ENCODE assay signal across 22 mouse cellular contexts in genomic region chr2:152704256-152704605, GRCm38 (mm10). TPM values are rescaled to one million over a fixed set of nuclear protein-coding genes. Genes with fewer than 3 reads are reported as not detected.
DNase-seq lines count a peak whose midpoint lies in the region; ATAC-seq and TF ChIP-seq lines count a peak whose summit lies in the region.
"Had no signal": no experiment of that assay in that cellular context is flagged by ENCODE, and none has a peak within 500 bp of the region (broad histone marks: within the 10 kb centered on the region; RNA-seq: fewer than 3 reads in every experiment).

No protein-coding gene starts in this region.

- DNase-seq in hindbrain, embryonic 10.5 days (ENCODE audit: low spot score), result no peak
- DNase-seq in hindbrain, postnatal 0 days (ENCODE audit: low spot score), result no peak
- DNase-seq in cerebellum, adult 11 months, result peak; percentile 72
- DNase-seq in cerebellum, postnatal 14 days, result peak; percentile 86
- no peak for DNase-seq in limb, embryonic 11.5 days (ENCODE audit: low spot score)
- no peak for DNase-seq in adrenal gland, adult 8-10 months
- DNase-seq in spleen, adult 12 weeks (ENCODE audit: low spot score), result no peak
- DNase-seq: adrenal gland, postnatal 10 days; heart, postnatal 4 days; kidney, postnatal 14 days; liver, embryonic 13.5 days; retina, postnatal 1 day; thymus, adult 18-20 months had no signal

- no peak overlapping the region for H3K4me3 ChIP-seq in hindbrain, embryonic 10.5 days
- no peak overlapping the region for H3K4me3 ChIP-seq in hindbrain, postnatal 0 days (ENCODE audit: low read length)
- no peak overlapping the region for H3K4me3 ChIP-seq in limb, embryonic 11.5 days (ENCODE audit: low read depth, low read length)
- H3K4me3 ChIP-seq: forebrain, embryonic 13.5 days; liver, embryonic 13.5 days; lung, embryonic 15.5 days; midbrain, embryonic 13.5 days; myocyte had no signal

- H3K9me3 ChIP-seq in hindbrain, embryonic 10.5 days, result peaks cover 6% of the 10 kb centered on the region; the same call in 1 of the 2 replicates
- no peaks in the 10 kb centered on the region for H3K9me3 ChIP-seq in hindbrain, postnatal 0 days (ENCODE audit: low read length)
- H3K9me3 ChIP-seq in limb, embryonic 11.5 days (ENCODE audit: control insufficient read depth, low read length), result 0 out of 2 replicates have a peak, but pooled peaks cover 2% of the 10 kb centered on the region
- H3K9me3 ChIP-seq: forebrain, embryonic 13.5 days; liver, embryonic 13.5 days; lung, embryonic 15.5 days; midbrain, embryonic 13.5 days had no signal

- no peaks in the 10 kb centered on the region for H3K27me3 ChIP-seq in hindbrain, embryonic 10.5 days (ENCODE audit: insufficient read depth, poor library complexity, severe bottlenecking)
- H3K27me3 ChIP-seq in hindbrain, postnatal 0 days (ENCODE audit: insufficient read depth, low read length), result no peaks in the 10 kb centered on the region
- no peaks in the 10 kb centered on the region for H3K27me3 ChIP-seq in limb, embryonic 11.5 days (ENCODE audit: control insufficient read depth, insufficient read depth, low read length)
- H3K27me3 ChIP-seq: forebrain, embryonic 13.5 days; liver, embryonic 13.5 days; lung, embryonic 15.5 days; midbrain, embryonic 13.5 days had no signal

- H3K36me3 ChIP-seq in hindbrain, embryonic 10.5 days, result peaks cover 91% of the 10 kb centered on the region
- peaks cover 54% of the 10 kb centered on the region for H3K36me3 ChIP-seq in hindbrain, postnatal 0 days (ENCODE audit: insufficient read depth, low read length)
- peaks cover 46% of the 10 kb centered on the region for H3K36me3 ChIP-seq in limb, embryonic 11.5 days (ENCODE audit: control insufficient read depth, insufficient read depth, low read length)

- no peak overlapping the region for H3K4me2 ChIP-seq in hindbrain, postnatal 0 days (ENCODE audit: low read depth, low read length)
- no peak overlapping the region for H3K4me2 ChIP-seq in limb, embryonic 11.5 days (ENCODE audit: low read depth, severe bottlenecking)
- H3K4me2 ChIP-seq: forebrain, embryonic 13.5 days; heart, embryonic 11.5 days; liver, embryonic 13.5 days; lung, embryonic 15.5 days; midbrain, embryonic 13.5 days had no signal

- H3K4me1 ChIP-seq in hindbrain, embryonic 10.5 days (replicated peaks), result peaks cover 57% of the 10 kb centered on the region
- H3K4me1 ChIP-seq in hindbrain, postnatal 0 days (ENCODE audit: insufficient read depth, low read length), result peaks cover 14% of the 10 kb centered on the region; the same call in 1 of the 2 replicates
- H3K4me1 ChIP-seq in limb, embryonic 11.5 days (ENCODE audit: control insufficient read depth, insufficient read depth, low read length), result peaks cover 34% of the 10 kb centered on the region

- TF ChIP-seq CTCF in hindbrain, postnatal 0 days (IDR thresholded peaks at IDR 0.05; ENCODE audit: low read depth), result no peak

- no peak overlapping the region for H3K9ac ChIP-seq in hindbrain, postnatal 0 days (replicated peaks; ENCODE audit: low read length)
- no peak overlapping the region for H3K9ac ChIP-seq in limb, embryonic 11.5 days (ENCODE audit: low read length)
- H3K9ac ChIP-seq: liver, embryonic 13.5 days; lung, embryonic 15.5 days; midbrain, embryonic 13.5 days had no signal

- 84% methylated on average over 5 of the region's 5 CpGs for WGBS in hindbrain, embryonic 10.5 days
- WGBS in hindbrain, postnatal 0 days, result 75% methylated on average over 5 of the region's 5 CpGs
- WGBS in limb, embryonic 11.5 days, result 84% methylated on average over 5 of the region's 5 CpGs

- ATAC-seq in hindbrain, postnatal 0 days, result no peak
- no peak for ATAC-seq in limb, embryonic 11.5 days (ENCODE audit: insufficient number of reproducible peaks, low FRiP score, low TSS enrichment, low read depth)
- no peak for ATAC-seq in erythroblast, adult 5-6 weeks (replicated peaks; ENCODE audit: low FRiP score, poor library complexity, severe bottlenecking)
- ATAC-seq: forebrain, embryonic 13.5 days; intestine, embryonic 16.5 days; midbrain, embryonic 13.5 days had no signal

- H3K27ac ChIP-seq in hindbrain, embryonic 10.5 days, result peak overlapping the region; percentile 94
- no peak overlapping the region; the same call in 1 of the 2 replicates for H3K27ac ChIP-seq in hindbrain, postnatal 0 days
- H3K27ac ChIP-seq in limb, embryonic 11.5 days (replicated peaks; ENCODE audit: low read depth, low read length), result peak overlapping the region; percentile 98; the same call in 1 of the 2 replicates
- H3K27ac ChIP-seq: liver, embryonic 13.5 days; macrophage had no signal

RNA-seq across cellular contexts. Expression of gene Mcts2, which starts 17.4 kb away (rescaled TPM):
- 41.1 and 48.7 TPM in 2 replicates for polyA plus RNA-seq in hindbrain, embryonic 10.5 days (2016; fragmentation: Nextera tagmentation; extraction: Ambion mirVana)
- 9.0 and 14.0 TPM in 2 replicates for total RNA-seq in hindbrain, postnatal 0 days (2014; rRNA removed)
- polyA plus RNA-seq in hindbrain, postnatal 0 days (2015; fragmentation: Nextera tagmentation; extraction: Ambion mirVana), result 29.4 and 31.2 TPM in 2 replicates
- polyA plus RNA-seq in limb, embryonic 11.5 days (2014; fragmentation: Nextera tagmentation; extraction: Ambion mirVana), result 37.1 and 38.5 TPM in 2 replicates
- total RNA-seq in erythroblast, adult 5-6 weeks (2015; ENCODE audit: low replicate concordance), result 2.3 TPM in 1 of 2 replicates, not detected in the other
- total RNA-seq in erythroblast, adult 5-6 weeks (2017; ENCODE audit: low replicate concordance), result 1.4 and 3.2 TPM in 2 replicates
- 10 to 100 TPM; 28.1 to 32.3 (median 29.7) TPM for total RNA-seq in adrenal gland, adult 8-10 months (2022)

RNA-seq across cellular contexts. Expression of gene Id1, which starts 31.8 kb away (rescaled TPM):
- 168 and 176 TPM in 2 replicates for polyA plus RNA-seq in hindbrain, embryonic 10.5 days (2016; fragmentation: Nextera tagmentation; extraction: Ambion mirVana)
- 142 and 198 TPM in 2 replicates for total RNA-seq in hindbrain, postnatal 0 days (2014; rRNA removed)
- polyA plus RNA-seq in hindbrain, postnatal 0 days (2015; fragmentation: Nextera tagmentation; extraction: Ambion mirVana), result 99.3 and 104 TPM in 2 replicates
- polyA plus RNA-seq in limb, embryonic 11.5 days (2014; fragmentation: Nextera tagmentation; extraction: Ambion mirVana), result 221 and 248 TPM in 2 replicates
- 3.6 TPM in 1 of 2 replicates, not detected in the other for total RNA-seq in erythroblast, adult 5-6 weeks (2015; ENCODE audit: low replicate concordance)
- total RNA-seq in erythroblast, adult 5-6 weeks (2017; ENCODE audit: low replicate concordance), result 3.7 and 4.5 TPM in 2 replicates
- 10 to 100 TPM; 38.9 to 74.3 (median 55.1) TPM for total RNA-seq in adrenal gland, adult 8-10 months (2022)

RNA-seq across cellular contexts. Expression of gene H13, which starts 35.0 kb away (rescaled TPM):
- polyA plus RNA-seq in hindbrain, embryonic 10.5 days (2016; fragmentation: Nextera tagmentation; extraction: Ambion mirVana), result 103 and 134 TPM in 2 replicates
- total RNA-seq in hindbrain, postnatal 0 days (2014; rRNA removed), result 182 and 196 TPM in 2 replicates
- polyA plus RNA-seq in hindbrain, postnatal 0 days (2015; fragmentation: Nextera tagmentation; extraction: Ambion mirVana), result 162 and 163 TPM in 2 replicates
- polyA plus RNA-seq in limb, embryonic 11.5 days (2014; fragmentation: Nextera tagmentation; extraction: Ambion mirVana), result 123 and 126 TPM in 2 replicates
- 32.9 and 37.4 TPM in 2 replicates for total RNA-seq in erythroblast, adult 5-6 weeks (2015; ENCODE audit: low replicate concordance)
- 13.8 and 20.8 TPM in 2 replicates for total RNA-seq in erythroblast, adult 5-6 weeks (2017; ENCODE audit: low replicate concordance)
- 100 to 1,000 TPM; 162 to 222 (median 201) TPM for total RNA-seq in adrenal gland, adult 8-10 months (2022)

RNA-seq across cellular contexts. Expression of gene Cox4i2, which starts 49.7 kb away (rescaled TPM):
- polyA plus RNA-seq in hindbrain, embryonic 10.5 days (2016; fragmentation: Nextera tagmentation; extraction: Ambion mirVana), result 5.0 and 5.1 TPM in 2 replicates
- 2.1 and 7.1 TPM in 2 replicates for total RNA-seq in hindbrain, postnatal 0 days (2014; rRNA removed)
- 4.8 and 6.1 TPM in 2 replicates for polyA plus RNA-seq in hindbrain, postnatal 0 days (2015; fragmentation: Nextera tagmentation; extraction: Ambion mirVana)
- 18.5 and 22.3 TPM in 2 replicates for polyA plus RNA-seq in limb, embryonic 11.5 days (2014; fragmentation: Nextera tagmentation; extraction: Ambion mirVana)
- total RNA-seq in erythroblast, adult 5-6 weeks (2015; ENCODE audit: low replicate concordance), result not detected in 2 replicates
- total RNA-seq in erythroblast, adult 5-6 weeks (2017; ENCODE audit: low replicate concordance), result not detected in 2 replicates
- total RNA-seq in adrenal gland, adult 8-10 months (2022), result 1 to 10 TPM; 1.3 to 4.4 (median 2.7) TPM
- total RNA-seq: neutrophil, adult 5-6 weeks had no signal
- polyA plus RNA-seq: macrophage, myocyte had no signal

Comparison
In these comparisons a context has a peak if more than half of its experiments do, and no peak if none do; other contexts are left out.
1. DNase-seq: peak in cerebellum, adult 11 months (single experiment) and cerebellum, postnatal 14 days (2 of 2); none in hindbrain, embryonic 10.5 days (single experiment), hindbrain, postnatal 0 days (single experiment), limb, embryonic 11.5 days (single experiment), adrenal gland, adult 8-10 months (single experiment) and spleen, adult 12 weeks (single experiment).
2. RNA of gene Id1, which starts 31.8 kb away (total RNA-seq): 142 to 198 TPM in hindbrain, postnatal 0 days and 38.9 to 74.3 TPM in adrenal gland, adult 8-10 months; 3.6 to 4.5 TPM in erythroblast, adult 5-6 weeks; every median in the first group is over 4 times any median in the second.